Mouse (Mus musculus) left cerebral cortex, postnatal 10 days (tissue): ENCODE results near the gene Rbm48. TPM values are rescaled to one million over a fixed set of nuclear protein-coding genes. Genes with fewer than 3 reads are reported as not detected.
A peak's percentile ranks its signal among the peaks of the same experiment; 100 is the strongest.
"Not testable (repeated sequence)": the region's sequence is repeated elsewhere in the genome, so short reads cannot be mapped to it uniquely, and the experiment has no call there.

Experiments used
- DNase-seq, 2 experiments: peaks; one replicate each; pipeline ENCODE4 v3.0.0; 2021 to 2022; ENCODE audit warnings: low spot score in 2 of 2, mixed read lengths in 1 of 2; ENCODE audit errors: extremely low spot score in 1 of 2
- intact Hi-C: fragments of 180-260 bp; cut with DNase I; formaldehyde crosslinking; loops from one replicate; pipeline ENCODE4 v1.15.1; 2025
- total RNA-seq, 2 experiments: library from RNA; stranded (reverse); gene quantifications; 2 replicates each; pipeline ENCODE4 v1.2.3; 2021

Rbm48 gene
- 10 to 100 TPM; 11.5 to 12.3 TPM for total RNA-seq

DNA sequence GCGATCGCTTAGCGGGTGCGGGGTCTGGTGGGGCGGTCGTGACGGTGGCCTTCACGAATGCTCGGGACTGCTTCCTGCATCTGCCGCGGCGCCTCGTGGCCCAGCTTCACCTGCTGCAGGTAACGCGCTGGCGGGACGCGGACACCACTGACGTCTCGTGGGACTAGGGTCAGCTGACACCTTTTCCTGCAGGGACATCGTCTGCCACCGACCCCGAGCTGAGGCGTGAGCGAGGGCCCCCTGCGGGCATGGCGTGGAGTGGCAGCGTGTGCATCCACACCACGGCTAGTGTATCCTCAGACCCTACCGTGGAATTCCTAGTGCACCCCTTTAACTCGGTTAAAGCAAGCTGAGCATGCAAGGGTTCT, at the start of gene Rbm48:
Gene Rbm48 (minus strand): TSS at position 187 of the 368 bp plus-strand sequence.
- intact Hi-C loops = no loop called here
- peak; percentile 84 to 91 for DNase-seq

DNA sequence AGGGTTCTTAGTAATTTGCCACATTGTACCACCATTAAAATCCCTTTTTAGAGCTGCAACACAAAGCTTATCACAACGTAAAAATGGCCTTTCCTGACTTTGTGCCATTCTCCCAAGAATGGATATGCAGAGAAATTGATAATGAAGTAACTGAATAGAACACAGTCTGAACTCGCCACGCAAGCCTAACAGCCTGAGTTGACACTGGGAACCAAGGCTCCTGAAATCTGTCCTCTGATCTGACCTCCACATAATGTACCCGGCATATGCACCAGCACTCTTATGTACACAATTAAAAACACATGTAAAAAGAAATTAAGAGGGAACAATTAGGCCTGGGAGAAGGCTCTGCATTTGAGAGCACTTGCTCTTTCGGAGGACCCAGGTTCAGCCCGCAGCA, 48.9 kb upstream of the Rbm48 start:
- DNase-seq = no peak
- intact Hi-C loops = loop anchor here (5.0 kb wide), 1 partner anchor 157 kb away; the partner anchor contains the start of genes Ankib1 and Krit1

DNA sequence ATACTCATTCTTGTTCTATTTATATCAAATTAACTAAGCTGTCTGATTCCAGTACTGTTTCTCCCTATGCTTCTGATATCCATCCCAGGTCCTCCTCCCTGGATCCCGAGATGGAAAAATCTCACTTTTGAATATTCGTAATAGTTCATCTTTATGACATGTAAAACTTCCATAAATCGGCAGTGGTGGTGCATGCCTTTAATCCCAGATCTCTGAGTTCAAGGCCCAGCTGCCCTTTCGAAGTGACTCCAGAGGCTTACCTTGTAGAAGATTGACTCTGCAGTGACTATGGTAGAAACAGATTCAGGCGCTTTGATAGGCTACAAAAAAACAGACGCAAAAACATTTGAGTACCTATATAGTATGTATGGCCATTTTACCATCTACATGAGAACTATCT, 48.2 kb upstream of the Rbm48 start:
- no peak for DNase-seq
- intact Hi-C loops = loop anchor here (5.0 kb wide), 1 partner anchor 158 kb away; the partner anchor contains the start of genes Ankib1 and Krit1

DNA sequence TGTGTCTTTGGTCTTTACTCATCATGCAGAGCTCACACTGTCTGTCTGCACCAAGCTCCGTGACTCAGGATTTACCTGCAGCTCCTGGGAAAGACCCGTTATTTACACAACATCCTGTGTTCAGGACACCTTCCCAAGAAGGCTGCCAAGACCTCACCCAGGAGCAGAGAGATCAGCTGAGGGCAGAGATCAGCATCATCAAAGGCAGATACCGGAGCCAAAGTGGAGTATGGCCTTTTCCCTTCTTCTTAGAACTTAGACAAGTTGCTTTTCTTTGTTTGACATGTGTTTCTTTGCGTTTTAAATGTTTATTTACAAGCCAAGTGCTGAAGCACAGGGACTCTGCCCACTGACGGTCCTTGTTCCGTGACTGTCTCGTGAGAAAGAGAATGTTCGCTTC, 38.9 kb upstream of the Rbm48 start:
- DNase-seq = no peak
- intact Hi-C loops = no loop called here

DNA sequence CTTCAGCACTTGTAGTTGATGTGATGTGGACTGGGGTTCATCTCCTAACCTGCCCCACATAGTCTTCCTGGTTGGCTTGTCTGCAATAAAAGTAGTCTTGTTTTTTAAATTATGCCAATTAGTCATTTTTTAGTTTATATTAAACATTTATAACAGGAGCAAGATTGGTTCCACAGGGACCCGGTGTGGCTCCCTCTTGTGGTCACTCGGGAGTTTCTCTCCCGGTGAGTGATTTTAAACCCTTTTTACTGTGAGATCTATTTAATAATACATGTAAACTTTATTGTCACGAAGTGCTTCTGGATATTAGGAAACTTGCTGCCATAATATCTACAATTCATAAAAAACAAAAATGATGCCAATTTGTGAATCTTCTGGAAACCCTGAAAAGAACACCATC, 37.6 kb upstream of the Rbm48 start:
- intact Hi-C loops = no loop called here
- DNase-seq = no peak

DNA sequence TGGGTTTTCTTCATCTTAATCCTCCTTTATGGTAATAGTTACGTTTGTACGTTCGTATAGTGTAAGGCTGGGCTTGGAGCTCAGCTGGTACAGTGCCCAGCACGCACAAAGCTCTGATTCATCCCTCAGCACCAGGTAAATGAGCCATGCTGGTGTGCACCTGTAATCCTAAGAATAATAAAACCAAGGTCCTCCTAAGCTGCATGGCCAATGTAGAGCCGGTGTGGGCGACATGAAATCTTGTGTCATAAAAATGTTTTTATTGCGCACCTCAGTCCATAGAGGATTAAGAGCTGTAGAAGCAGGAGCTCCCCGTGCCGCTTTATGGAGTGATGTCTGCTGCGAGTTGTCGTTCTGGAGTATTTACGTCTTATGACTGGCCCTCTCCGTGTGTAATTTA, 36.9 kb upstream of the Rbm48 start:
- no peak for DNase-seq
- intact Hi-C loops = no loop called here

DNA sequence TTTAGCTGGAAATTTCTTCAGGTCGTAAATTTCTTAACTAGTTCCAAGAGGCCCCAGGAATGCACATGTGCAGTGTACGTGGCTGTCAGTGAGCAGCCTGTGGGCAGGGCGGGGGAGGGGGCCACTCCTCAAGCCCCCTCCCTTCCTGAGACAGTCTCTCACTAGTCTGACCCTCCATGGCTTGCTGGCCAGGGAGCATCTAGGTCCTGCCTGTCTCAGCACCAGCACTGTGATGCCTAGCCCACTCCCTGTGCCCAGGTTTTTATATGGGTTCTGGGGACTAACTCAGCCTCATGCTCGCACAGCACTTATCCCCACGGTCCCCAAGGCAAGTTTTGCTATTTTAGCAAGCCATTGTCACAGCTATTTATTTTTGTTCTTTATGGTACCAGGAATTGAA, 35.9 kb upstream of the Rbm48 start:
- no peak for DNase-seq
- intact Hi-C loops = no loop called here

DNA sequence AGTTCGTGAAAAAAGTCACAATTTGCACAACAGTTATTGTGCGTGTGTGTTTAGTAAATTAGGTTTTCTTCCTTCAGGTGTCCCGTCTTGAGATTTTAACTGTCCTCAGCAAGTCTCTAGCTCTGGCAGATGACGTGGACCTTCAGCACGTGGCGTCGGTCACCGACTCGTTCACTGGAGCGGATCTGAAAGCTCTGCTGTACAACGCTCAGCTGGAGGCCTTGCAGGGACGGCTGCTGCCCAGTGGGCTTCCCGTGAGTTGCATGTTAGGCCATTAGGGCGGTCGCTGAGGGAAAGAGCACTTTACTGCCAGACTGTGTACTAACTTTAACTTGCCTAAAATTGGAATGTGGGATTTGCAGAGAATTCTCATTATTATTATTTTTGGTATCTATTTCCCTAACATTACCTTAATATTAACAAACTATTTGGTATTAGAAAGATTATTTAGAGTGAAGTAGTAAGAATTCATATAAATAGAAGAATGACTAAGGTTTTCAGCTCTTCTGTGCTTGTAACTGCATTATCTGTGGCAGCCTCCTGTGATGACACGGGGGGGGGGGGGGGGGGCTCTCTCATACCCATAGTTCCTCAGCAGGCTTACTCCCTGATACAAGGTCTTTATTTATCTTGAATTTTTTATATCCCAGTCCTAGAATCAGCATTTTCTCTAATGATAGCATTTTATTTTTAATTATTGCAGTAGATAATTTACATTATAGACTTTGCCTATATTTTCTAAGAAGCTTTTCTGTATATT, 35.3 kb upstream of the Rbm48 start:
- DNase-seq = no peak
- intact Hi-C loops = no loop called here

DNA sequence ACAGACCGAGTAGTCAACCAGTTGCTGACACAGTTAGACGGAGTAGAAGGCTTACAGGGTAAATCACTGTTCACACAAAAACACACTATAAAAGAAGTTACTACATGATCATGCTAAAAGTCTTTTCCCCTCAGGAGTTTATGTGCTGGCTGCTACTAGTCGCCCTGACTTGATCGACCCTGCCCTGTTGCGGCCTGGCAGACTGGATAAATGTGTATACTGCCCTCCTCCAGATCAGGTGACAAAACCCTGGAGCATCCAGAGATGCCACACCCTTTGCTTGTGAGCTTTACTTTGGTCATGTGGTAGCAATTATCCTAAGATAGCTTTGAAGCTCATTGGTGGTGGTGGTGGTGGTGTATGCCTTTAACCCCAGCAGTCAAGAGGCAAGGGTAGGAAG, 33.7 kb upstream of the Rbm48 start:
- no peak for DNase-seq

DNA sequence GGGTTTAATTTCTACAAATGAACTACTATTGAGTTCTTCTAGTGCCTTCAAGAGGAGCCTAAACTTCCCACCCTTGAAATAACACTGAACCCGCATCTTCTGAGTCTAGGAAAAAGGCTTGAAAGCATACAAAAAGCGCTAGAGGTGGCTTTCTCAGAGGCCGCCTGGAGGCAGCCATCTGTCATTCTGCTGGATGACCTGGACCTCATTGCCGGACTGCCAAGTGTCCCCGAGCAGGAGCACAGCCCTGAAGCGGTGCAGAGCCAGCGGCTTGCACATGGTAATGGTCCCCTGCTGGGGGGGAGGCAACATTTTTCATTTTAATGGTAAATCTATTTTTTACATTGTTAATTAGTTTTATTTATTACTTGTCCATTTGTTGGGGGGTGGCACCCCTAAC, 24.1 kb upstream of the Rbm48 start:
- intact Hi-C loops = no loop called here
- DNase-seq = no peak

More for the DNA sequence above, 33.7 kb upstream of the Rbm48 start:
- intact Hi-C loops = no loop called here

DNA sequence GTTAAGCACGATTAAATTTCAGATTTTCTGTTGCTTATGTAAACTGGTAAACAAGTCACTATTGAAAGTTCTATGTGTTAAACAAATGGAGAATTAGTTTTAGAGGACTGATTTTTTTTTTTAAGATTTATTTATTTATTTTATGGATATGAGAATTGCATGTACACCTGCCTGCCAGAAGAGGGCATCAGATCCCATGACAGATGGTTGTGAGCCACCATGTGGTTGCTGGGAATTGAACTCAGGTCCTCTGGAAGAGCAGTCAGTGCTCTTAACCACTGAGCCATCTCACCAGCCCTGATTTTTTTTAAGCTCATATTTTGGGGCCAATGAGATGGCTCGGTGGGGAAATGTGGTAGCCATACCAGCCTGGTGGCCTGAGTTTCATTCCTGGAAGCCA, 15.4 kb upstream of the Rbm48 start:
- intact Hi-C loops = not testable (repeated sequence)

DNA sequence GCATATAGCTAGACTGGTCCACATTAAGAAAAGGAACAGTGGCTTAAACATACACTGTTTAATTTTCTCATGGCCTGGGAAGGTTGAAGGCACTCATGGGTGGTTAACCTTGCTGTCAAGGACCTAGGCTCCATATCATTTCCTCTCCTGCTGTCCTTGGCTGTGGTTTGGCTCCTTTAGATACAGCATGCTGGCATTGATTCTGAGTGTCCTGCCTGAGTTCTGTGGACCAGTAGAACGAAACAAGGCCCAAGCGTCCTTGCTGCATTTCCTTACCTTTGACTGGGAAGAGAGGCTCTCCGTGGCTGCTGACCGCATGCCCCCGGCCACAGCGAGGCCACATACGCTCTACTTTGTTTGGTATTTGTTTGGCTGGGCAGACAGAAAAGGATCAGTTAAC, 12.9 kb upstream of the Rbm48 start:
- intact Hi-C loops = no loop called here

More for the DNA sequence above, 15.4 kb upstream of the Rbm48 start:
- DNase-seq = not testable (repeated sequence)

DNA sequence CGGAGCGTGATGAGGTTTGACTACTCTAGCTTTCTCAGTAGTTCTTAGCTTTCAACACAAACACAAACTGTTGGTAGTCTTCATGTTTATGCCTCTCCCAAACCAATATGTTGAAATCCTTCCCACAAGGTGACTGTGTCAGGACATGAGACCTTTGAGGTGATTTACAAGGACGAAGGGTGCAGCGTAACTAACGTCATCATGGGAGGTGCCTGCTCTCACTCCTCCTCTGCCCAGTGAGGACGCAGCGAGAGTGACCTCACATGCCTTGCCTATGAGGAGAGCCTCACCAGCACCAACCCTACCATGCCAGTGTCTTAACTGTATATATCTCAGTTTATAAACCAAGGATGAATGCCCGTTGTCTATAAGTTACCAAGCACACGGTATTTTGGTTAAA, 10.7 kb upstream of the Rbm48 start:
- no peak for DNase-seq
- intact Hi-C loops = no loop called here

More for the DNA sequence above, 12.9 kb upstream of the Rbm48 start:
- DNase-seq = no peak

DNA sequence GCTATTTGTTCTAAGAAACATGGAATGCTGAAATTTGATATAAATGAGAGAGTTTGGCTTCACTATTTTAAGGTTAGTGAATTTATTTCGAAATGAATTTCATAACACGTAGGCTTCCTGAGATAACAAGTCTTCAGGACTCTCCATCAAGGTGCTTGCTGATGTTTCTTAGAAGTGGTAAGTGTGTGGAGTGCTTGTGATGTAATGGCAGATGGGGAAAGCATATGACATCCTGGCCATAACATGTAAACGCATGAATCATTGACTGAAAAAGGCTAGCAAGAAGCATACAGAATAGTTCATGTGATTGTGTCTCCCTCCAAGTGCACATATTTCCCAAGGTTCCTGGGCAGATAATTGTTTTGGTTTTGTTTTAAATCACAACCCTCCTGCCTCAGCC, 4.4 kb upstream of the Rbm48 start:
- intact Hi-C loops = no loop called here
- no peak for DNase-seq

DNA sequence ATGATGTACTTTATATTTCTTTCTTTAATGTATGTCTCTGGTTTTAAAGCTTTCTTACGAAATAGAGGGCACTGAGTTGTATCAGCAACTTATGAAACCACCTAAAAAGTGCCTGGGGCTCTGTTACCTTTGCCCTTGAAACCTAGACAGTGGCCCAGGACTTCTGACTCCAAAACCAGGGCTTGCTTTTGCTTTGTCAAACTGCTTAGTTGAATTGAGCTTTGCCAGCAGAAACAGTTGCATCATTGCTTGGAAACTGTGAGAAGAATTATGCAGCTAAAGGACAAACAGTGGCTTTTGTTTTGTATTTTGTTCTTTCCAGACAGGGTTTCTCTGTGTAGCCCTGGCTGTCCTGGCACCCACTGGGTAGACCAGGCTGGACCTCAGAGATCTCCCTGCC, 3.9 kb upstream of the Rbm48 start:
- intact Hi-C loops = no loop called here
- no peak for DNase-seq

DNA sequence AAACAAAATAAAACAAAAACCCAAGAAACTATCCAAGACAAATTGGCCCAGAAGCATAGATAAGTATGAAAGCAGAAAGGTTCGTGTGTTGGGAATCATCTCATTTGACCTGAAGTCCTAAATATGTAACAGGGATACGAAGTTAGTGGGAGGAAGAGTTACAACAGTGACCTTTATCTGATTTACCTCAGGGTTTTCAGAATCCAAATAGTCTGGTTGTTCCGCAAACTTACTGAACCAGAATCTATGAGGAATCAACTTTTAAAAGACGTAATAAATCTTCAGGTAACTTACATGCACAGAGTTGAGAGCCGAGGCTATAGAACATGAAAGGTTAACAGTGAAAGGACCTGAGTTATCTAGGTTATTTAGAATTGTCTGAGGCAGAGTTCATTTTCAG, 2.4 kb upstream of the Rbm48 start:
- intact Hi-C loops = no loop called here
- DNase-seq = no peak

DNA sequence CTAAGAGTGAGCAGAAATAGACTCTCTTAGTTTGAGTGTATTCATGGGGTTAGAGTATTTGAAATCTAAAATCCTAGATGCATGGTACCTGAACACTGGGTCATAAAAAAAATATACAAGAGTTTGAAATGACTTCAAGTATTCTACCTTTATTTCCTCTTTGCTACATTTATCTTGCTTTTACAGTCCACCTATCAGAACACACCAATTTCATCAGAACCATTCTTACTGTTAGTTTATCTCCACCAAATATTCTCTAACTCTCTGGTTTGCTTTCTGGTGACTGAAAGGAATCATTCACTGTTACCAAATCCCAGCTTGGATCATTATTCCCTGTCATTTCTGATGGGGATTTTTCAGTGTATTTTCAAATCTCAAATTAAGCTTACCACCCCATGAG, 786 bp upstream of the Rbm48 start:
- intact Hi-C loops = no loop called here
- no peak for DNase-seq

DNA sequence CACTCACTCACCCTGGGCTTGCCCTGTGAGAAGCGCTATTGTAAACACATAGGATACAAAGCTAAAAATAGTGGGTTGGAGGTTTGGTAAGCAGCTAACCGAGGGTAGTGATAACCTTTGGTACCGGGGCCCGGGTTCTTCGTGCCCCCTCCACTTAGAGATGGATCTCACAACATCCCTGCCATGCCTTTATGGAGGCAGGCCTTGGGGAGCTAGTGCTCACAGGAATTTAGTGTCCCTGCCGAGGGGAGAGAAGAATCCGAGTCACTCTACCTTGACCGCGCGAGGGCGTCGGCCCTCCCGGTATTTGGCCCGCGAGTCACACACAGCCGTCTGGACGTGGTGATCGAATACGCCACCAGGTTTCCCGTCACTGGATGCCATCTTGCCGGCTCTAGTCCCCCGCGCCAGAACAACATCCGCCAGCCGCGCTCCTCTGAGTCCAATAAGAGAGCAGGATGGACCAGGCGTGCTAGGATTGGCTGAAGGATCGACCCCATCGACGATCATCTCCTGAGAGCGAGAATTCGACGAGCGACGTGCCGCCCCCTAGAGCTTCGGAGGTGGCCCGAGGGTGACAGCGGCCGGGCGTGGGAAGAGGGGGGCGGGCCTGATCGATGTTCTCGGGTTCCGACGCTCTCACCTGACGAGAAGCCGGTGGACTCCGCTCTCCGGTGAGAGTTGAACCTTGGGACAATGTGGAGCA, 539 bp downstream of the Rbm48 start, which contains the start of gene Pex1:
Gene Pex1 (plus strand): TSS at position 374 of the 706 bp plus-strand sequence.
- peak; percentile 96 for DNase-seq
- intact Hi-C loops = no loop called here

DNA sequence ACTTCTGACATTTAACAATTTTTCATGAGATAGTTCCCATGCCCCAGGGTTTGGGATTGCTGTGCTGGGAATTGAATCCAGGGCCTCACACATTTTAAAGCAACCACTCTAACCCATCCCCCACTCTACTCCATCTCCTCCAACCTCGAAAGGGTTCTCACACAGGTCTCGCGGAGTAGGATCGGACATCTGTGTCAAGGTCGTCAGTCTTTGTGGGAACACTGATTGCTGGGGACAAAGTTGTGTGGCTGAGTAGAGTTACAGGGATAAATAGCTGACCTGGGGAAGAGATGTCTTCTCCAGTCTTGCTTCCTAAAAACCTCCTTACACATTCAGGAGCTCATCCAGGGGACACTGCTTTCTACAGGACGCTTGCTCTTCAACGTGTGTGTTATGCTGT, 17.3 kb downstream of the Rbm48 start:
- no peak for DNase-seq
- intact Hi-C loops = no loop called here

DNA sequence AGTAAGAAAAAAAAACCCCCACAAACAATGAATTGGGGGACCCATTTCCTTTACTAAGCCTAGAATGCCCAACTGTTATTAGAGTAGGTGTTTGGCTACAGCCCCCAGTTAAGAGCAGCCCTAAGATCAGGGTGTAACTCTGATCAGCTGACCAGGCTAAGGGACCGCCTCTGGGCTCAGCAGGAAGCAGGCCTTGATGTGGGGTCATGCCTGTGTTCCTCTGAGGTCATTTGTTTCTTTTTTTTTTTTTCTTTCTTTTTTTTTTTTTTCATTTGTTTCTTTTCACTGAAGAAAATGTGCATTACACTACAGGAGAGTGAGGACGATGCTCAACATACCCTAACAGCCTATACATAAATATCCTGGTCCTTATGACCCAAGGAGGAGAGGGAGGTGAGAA, 18.4 kb downstream of the Rbm48 start:
- intact Hi-C loops = no loop called here
- no peak for DNase-seq
